Mouse (Mus musculus) natural killer cell, adult 2 months (primary cell): Measurements from ENCODE around the gene Adam10.

Experiments used
- DNase-seq, 2 experiments: peaks; one replicate each; pipeline ENCODE4 v3.0.0; 2022; ENCODE audit warnings: low spot score in 2 of 2

The Adam10 gene

GRCm38 (mm10) chr9:70671772-70672579 lies 6.8 kb upstream of the Adam10 start:
- no peak for DNase-seq

- no peak for DNase-seq
Measured at GRCm38 (mm10) chr9:70673656-70674055, 5.1 kb upstream of the Adam10 start.

DNA sequence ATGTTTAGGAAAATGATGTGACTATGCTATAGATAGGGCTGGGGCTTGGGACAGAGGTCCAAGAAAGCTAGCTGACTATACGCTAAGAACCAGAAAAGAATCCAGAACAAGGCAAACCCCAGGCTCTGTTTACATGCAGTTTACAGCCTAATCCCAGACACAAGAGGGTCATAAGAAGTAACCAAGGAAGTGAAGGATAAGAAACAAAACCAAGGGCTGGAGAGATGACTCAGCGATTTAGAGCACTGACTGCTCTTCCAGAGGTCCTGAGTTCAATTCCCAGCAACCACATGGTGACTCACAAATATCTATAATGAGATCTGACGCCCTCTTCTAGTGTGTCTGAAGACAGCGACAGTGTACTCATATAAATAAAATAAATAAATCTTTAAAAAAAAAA lies 3.7 kb upstream of the Adam10 start:
- DNase-seq: no peak

GRCm38 (mm10) chr9:70675961-70676360 lies 2.8 kb upstream of the Adam10 start:
- no peak for DNase-seq

DNA sequence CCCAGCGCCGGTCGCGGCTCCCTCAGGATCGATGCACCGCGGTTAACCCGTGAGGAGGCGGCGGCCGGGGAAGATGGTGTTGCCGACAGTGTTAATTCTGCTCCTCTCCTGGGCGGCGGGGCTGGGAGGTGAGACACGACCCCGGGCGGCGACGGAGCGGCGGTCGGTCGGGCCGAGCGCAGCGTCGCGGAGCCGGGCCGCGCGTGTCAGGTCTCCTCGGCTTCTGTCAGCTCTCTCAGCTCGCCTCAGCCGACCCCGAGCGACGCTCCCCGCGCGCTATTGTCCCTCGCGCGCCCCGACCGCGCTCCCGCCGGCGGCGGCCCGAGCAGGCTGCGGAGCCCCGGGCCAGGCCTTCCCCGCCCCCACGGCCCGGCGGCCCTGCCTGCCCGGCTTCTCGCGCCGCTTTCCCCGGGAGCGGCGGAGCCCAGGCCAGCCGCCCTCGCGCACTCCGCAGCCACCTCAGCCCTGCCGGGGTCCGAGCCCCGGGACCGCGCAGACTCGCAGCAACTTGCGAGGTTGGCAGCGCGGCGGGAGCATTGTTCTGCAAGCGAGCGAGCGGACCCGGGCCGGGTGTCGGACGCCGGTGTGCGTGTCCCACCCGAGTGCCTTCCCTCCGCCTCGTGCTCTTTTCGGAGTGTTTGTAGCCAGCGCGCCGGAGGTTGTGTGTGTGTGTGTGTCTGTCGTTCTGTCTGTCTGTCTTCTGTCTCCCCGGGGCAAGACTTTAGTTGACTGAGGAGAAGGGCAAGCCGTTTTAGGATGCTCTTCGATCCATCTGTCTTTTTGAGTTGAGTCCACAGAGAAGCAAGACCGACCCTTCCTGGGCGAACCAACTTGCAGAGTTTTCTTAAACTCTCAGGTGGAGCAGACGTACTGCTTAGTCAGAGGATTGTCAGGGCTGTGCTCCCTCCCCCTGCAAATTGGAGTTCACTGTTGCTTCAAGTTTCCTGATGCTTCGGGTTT lies 615 bp downstream of the Adam10 start:
- peak; percentile 30 to 44 for DNase-seq

DNA sequence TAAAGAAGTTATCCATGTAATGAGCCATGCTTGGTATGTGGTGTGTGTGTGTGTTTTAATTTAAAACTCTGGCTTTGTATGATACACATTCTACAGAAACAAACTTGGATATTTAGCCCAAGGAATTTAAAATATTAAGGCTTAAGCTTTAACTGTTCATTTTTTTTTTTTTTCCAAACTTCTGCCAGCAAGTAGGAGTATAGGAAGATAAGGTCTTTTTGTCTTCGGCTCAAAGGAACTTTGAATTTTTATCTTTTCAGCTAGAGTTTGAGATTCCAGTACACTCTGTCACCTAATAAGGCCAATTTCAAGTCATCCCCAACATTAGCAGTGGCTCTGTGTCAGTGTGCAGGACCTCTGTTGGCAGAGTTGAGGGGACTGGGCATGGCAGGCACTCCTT lies 3.4 kb downstream of the Adam10 start:
- DNase-seq: no peak

GRCm38 (mm10) chr9:70688301-70688968 lies 9.6 kb downstream of the Adam10 start:
- DNase-seq: no peak

- DNase-seq: no peak
Measured at GRCm38 (mm10) chr9:70689926-70690325, 11.1 kb downstream of the Adam10 start.

DNA sequence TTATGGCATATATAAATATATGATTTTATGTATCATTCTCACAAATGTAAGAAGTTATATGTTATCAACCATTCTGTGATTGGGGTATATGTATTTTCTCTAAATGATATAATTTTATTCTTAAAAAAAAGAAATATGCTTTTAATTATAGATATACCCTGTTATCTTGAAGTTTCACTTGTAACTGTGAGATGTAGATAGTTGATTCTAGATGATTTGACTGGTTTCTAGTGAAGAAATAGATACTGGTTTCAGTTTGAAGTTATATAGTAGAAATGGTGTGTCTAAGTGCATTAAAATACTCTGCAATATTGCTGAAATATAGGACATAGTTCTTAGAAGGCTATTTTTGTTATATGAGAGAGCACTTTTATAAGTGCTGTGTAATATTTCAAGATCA lies 11.8 kb downstream of the Adam10 start:
- no peak for DNase-seq

GRCm38 (mm10) chr9:70691772-70692693 lies 13.2 kb downstream of the Adam10 start:
- DNase-seq: no peak

- DNase-seq: no peak
Measured at GRCm38 (mm10) chr9:70695723-70696122, 16.9 kb downstream of the Adam10 start.

- DNase-seq: no peak
Measured at GRCm38 (mm10) chr9:70698090-70698489, 19.3 kb downstream of the Adam10 start.

DNA sequence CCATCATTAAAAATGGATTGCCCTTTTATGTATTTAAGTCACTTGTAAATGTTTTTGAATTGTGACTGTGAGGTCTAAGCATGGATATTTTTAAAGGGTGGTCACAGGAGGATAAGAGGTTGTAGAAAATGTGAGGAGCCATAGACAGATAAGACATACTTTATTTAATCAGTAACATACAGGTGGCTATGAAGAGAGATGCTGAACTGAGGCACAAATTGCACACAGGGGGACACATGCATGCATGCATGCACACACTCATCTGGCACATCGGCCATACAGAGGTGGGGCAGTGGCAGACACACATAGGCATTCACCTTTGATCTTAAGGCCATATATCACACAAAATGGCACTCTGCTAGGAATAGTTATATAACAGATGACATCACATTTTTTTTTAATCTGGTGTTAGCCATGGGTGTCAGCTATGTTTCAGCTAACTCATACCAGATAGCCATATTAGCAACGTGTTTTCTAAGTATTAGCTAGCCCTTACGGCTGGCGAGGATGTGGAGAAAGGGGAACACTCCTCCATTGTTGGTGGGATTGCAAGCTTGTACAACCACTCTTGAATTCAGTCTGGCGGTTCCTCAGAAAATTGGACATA lies 24.9 kb downstream of the Adam10 start:
- no peak for DNase-seq

- DNase-seq: no peak
Measured at GRCm38 (mm10) chr9:70706444-70706843, 27.6 kb downstream of the Adam10 start.

- DNase-seq: no peak
Measured at GRCm38 (mm10) chr9:70729544-70729943, 50.7 kb downstream of the Adam10 start.

- no peak for DNase-seq
Measured at GRCm38 (mm10) chr9:70731079-70731478, 52.3 kb downstream of the Adam10 start.

GRCm38 (mm10) chr9:70733208-70733607 lies 54.4 kb downstream of the Adam10 start:
- DNase-seq: no peak

GRCm38 (mm10) chr9:70739998-70740397 lies 61.2 kb downstream of the Adam10 start:
- no peak for DNase-seq

DNA sequence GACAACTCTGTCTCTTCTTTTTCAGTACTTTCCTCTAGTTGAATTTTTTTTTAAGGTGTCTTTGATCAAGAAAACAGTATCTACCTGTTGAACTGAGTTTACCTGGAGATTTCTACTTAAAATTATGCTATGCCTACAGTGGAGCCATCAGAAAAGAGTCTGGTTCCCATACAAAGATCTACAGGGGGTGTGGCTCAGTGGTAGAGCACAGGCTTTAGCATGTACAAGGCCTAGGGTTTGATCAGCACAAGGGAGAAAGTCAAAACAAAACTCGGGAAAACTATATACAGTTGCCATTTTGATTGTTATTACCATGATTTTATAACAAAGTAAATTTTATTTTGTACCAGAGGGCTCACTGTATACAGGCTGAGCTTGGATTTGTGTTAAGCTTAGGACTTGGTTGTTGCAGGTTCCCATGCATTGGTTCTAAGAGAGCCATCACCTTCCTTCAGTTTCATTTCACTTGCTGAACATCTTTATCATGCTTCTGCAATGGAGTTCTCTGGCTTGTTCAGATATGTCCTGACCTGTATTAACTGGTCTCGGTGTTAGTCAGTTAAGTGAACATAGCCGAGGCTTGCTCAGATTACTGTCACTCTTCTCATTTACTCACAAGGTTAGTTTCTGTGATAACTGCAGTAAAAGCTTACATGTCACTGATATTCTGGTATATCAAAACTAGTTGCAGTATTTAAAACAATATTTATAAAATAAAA lies 72.9 kb downstream of the Adam10 start:
- no peak for DNase-seq

- DNase-seq: peak; percentile 18 to 24
Measured at GRCm38 (mm10) chr9:70760974-70761373, 82.2 kb downstream of the Adam10 start.
